Mouse (Mus musculus): ENCODE measurements around the gene Epb41l3.
A peak's percentile ranks its signal among the peaks of the same experiment; 100 is the strongest.

Gene Epb41l3

GRCm38 (mm10) chr17:69256441-69256840, 181.0 kb downstream of the Epb41l3 start:
- peak; percentile 24 for DNase-seq

DNA sequence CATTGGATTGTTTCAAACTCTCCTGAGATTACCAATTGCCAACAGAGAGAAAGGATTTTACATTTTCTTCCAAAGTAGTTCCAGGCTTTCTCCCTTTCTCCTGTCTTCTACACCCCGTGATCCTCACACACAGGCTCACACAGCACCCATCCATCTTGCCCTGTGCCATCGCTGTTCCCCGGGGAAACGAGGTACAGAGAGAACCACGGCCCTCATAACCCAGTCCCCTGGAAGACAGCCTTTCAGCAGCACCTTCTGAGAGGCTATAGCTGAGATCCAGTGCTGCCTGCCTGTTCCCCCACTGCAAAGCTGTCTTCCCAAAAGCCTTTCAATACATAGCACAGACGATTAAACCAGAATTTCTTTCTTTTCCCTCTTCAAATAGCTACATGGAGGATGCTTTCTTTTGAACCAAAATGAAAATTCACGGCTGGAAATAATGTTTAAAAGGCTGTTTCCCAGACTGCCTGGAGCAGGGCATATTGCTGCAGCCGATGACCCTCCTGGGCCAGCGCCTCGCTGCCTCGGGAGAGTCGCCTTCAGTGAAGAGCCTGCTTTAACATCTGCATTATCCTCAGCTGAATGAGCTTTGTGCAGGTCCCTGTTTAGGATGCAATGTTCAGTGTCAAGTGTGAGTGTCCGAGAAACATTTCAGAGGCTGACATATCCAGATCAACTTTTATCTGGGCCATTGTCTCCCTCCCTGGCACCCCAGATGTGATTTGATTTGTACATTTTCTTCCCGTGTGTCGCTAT, 188.5 kb downstream of the Epb41l3 start:
- no peak for DNase-seq

DNA sequence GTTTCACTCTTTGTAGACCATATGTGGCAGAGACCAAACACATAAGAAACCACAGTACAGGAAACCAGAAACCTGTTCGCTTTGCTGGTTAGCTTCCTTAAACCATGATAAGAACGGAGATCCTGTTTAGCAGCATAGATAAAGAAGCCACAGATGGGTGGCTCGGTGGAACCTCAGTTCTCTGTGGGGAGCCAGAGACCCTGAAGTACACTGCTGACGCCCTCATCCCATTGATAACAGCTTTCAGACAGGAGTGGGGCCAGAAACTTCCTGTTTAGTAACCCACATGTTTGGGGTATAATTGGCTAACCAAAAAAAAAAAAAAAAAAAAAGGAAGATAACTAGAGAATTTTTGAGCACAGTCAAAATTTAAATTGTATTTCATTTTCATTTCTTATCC, 189.7 kb downstream of the Epb41l3 start:
- DNase-seq, result no peak

DNA sequence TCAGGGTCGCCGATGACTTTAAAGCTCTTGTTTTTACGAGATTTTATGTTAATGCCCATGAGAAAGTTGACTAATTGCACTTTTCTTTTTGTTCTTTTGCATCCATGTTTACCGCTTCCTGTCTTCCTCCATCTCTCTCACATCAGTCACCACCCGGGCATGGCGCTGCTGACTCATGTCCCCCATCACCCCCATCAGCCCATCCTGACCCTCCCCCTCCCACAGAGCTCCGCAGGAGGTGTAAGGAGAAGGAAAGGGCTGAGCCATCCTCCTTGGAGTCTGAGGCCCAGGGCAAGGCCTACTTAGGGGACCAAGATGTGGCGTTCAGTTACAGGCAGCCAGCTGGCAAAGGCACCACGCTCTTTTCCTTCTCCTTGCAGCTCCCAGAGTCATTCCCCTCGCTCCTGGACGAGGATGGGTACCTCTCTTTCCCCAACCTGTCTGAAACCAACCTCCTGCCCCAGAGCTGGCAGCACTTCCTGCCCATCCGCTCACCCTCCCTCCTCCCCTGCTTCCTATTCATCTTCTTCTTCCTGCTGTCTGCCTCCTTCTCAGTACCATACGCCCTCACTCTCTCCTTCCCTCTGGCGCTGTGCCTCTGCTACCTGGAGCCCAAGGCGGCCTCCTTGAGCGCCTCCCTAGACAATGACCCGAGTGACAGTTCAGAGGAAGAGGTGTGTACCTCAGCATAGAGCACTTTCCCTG, 190.4 kb downstream of the Epb41l3 start:
- peak; percentile 5 for DNase-seq

- DNase-seq, result no peak
These were observed 191.5 kb downstream of the Epb41l3 start for GRCm38 (mm10) chr17:69266936-69267335.

DNA sequence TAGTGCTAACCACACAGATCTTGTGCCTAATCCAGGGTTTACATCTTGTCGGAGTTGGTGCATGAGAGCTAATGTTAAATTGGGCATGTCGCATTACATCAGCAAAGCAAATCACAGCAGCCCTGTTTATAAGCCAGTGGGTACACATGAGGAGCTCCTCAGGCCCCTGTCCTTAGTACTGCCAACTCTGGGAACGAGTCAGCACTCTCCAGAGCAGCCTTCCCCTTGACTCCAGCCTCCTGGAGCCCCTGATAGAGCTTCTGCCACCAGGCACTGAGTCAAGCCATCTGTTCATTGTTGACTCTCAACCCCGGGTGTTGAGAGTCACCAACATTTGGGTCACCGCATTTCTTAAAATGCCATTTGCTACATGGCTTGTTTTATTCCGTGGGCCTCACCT, 192.0 kb downstream of the Epb41l3 start:
- DNase-seq, result no peak

GRCm38 (mm10) chr17:69277362-69277761, 201.9 kb downstream of the Epb41l3 start:
- DNase-seq, result no peak

DNA sequence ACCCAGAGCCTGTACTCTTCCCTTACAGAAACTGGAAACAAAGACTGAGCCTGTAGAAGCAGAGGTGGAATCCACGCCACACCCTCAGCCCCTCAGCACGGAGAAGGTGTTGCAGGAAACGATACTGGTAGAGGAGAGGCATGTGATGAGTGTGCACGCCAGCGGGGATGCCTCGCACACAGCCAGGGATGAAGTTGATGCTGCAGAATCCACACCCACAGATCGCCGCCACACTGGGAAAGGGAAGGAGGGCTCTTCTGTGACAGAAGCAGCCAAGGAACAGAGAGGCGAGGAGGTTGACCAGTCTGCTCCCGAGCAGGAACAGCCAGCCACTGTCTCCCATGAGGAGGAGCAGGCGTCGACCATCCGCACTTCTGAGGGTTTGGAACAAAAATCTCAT, 209.0 kb downstream of the Epb41l3 start:
- DNase-seq, result no peak

- no peak for DNase-seq
These were observed 212.6 kb downstream of the Epb41l3 start for GRCm38 (mm10) chr17:69288130-69288529.

DNA sequence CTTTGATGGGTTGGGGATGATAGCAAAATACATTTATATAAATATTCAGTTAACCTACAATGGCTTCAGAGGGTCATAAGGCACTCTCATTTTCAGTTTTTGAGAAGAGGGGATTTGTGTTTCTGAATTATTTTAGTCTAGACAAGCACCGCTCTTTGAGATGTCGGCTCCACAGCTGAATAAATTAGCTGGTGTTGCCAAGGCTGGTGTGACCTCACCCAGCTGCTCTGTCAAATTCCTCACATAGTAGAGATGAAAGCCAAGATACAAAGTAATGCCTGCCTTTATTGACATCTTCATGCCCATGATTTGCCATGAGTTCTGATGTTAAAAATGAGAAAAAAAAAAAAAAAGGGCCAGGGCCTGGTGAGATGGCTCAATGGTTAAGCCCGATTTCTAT, 214.8 kb downstream of the Epb41l3 start:
- DNase-seq, result no peak

- DNase-seq, result no peak
These were observed 226.1 kb downstream of the Epb41l3 start for GRCm38 (mm10) chr17:69301552-69301951.

DNA sequence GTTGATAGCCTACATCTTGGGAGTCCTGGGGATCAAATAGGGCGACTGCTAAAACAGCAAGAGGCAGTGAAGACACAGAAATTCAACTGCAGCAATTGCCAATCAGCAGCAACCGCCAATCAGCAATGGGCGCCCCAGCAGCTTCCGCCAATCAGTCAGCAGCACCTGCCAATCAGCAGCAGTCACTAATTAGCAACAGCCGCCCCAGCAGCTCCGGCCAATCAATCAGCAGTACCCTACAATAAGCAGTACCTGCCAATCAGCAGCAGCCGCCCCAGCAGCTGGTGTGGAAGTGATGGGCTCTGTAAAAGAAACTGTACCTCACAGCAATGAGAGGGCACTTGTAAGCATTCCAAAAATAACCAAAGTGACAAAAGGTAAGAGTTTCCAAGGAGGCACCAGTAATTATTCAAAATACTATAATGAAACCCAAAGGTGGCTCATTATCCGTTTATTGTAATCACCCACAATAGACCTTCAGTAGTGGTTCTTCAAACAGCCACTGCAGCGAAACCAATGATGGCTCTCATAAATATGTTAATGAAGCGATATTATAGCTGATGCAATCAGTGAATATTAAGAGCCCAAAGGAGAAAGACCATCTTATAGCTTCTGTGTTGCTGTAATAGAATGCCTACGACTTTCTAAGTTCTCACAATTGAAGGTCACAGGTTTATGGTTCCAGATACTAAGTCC, 228.2 kb downstream of the Epb41l3 start:
- no peak for DNase-seq

DNA sequence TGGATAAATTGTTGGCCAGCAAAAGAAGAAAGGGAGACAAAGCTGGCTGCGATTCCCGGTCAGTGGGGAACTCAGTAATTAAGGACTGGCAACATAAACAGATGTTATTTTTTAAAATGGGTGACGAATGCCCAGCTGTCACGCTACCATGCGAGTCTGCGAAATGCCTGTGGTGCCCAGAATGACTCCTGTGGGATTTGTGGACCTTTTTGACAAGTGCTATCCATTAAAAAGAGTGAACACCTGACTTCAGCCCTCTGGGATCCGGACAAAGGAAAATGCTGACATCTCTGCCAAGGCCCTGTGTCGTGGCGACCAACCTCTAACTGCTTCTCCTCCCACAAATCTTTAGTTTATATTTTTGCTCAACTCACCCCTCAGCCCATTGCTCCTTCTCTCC, 232.2 kb downstream of the Epb41l3 start:
- no peak for DNase-seq

- no peak for DNase-seq
These were observed 234.4 kb downstream of the Epb41l3 start for GRCm38 (mm10) chr17:69309872-69310271.

GRCm38 (mm10) chr17:69320496-69320895, 245.0 kb downstream of the Epb41l3 start:
- DNase-seq, result no peak

GRCm38 (mm10) chr17:69322721-69323120, 247.2 kb downstream of the Epb41l3 start:
- DNase-seq, result no peak

Data from lung, postnatal 14 days (tissue).